7 mouse cellular contexts compared by ENCODE assay signal in the genomic region with DNA sequence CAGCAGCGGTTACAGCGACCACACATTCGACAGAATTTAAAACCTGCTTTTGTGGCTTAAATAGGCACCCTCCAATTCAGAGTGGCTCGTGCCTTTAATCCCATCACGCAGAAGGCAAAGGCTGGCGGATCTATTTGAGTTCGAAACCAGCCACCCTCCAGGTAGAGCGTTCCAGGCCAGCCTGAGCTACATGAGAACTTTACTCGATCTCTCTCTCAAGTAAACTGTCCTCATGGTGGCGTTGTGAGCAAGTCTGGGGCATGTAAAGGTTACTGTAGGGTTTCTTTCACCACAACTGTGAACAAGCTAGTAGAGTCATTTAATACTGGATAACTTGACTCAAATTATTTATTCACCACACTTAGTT. TPM values are rescaled to one million over a fixed set of nuclear protein-coding genes. Genes with fewer than 3 reads are reported as not detected.
DNase-seq lines count a peak whose midpoint lies in the region; ATAC-seq and TF ChIP-seq lines count a peak whose summit lies in the region.

No protein-coding gene starts in this region.

- H3K27me3 ChIP-seq in lung, embryonic 14.5 days (ENCODE audit: insufficient read depth, low read length), result no peaks in the 10 kb centered on the region
- no peaks in the 10 kb centered on the region for H3K27me3 ChIP-seq in splenic B cell, adult 2 months (ENCODE audit: control insufficient read depth, insufficient read depth, low read length, poor library complexity, severe bottlenecking)

- peak; percentile 70 for DNase-seq in thymus, postnatal 0 days (ENCODE audit: low spot score)
- DNase-seq in thymus, postnatal 36 days, result no peak
- peak; percentile 82 for DNase-seq in lung, embryonic 14.5 days
- peak; percentile 73 for DNase-seq in splenic B cell, adult 2 months (ENCODE audit: low read depth, low spot score)
- DNase-seq in frontal cortex, adult 2 months (ENCODE audit: extremely low spot score in 1 of 2, low spot score in 1 of 2), result no peak

- TF ChIP-seq CTCF in lung, embryonic 14.5 days (IDR thresholded peaks at IDR 0.05; ENCODE audit: low read depth), result peak; percentile 52; the same call in 1 of the 2 replicates

- H3K9ac ChIP-seq in lung, embryonic 14.5 days, result peak overlapping the region; percentile 78

- H3K4me3 ChIP-seq in brown adipose tissue, adult 24 weeks (ENCODE audit: insufficient read depth, low read depth, low read length), result peak overlapping the region; percentile 70
- H3K4me3 ChIP-seq in lung, embryonic 14.5 days (ENCODE audit: low read depth, low read length), result peak overlapping the region; percentile 82

- H3K9me3 ChIP-seq in lung, embryonic 14.5 days (ENCODE audit: low read depth, low read length), result no peaks in the 10 kb centered on the region

- peak; percentile 51 to 59 for ATAC-seq in hematopoietic stem cell, adult 5-6 weeks (replicated peaks in 1 of 2; ENCODE audit: insufficient read depth in 1 of 2, low FRiP score in 2 of 2, low TSS enrichment in 1 of 2, low read depth in 1 of 2, poor library complexity in 2 of 2, severe bottlenecking in 2 of 2)
- ATAC-seq in lung, embryonic 14.5 days (ENCODE audit: insufficient read depth), result peak; percentile 66

- H3K4me1 ChIP-seq in brown adipose tissue, adult 24 weeks (ENCODE audit: control insufficient read depth, insufficient read depth, insufficient read length, low read length), result no peaks in the 10 kb centered on the region
- peaks cover 9% of the 10 kb centered on the region; the same call in 1 of the 2 replicates for H3K4me1 ChIP-seq in lung, embryonic 14.5 days (ENCODE audit: insufficient read depth)

- H3K4me2 ChIP-seq in lung, embryonic 14.5 days, result peak overlapping the region; percentile 60

- no peak overlapping the region for H3K27ac ChIP-seq in brown adipose tissue, adult 24 weeks (replicated peaks; ENCODE audit: low read depth, low read length)
- peak overlapping the region; percentile 97 for H3K27ac ChIP-seq in lung, embryonic 14.5 days (ENCODE audit: low read depth)

- under 1% methylated on average over 10 of the region's 10 CpGs for WGBS in lung, embryonic 14.5 days

- H3K36me3 ChIP-seq in lung, embryonic 14.5 days (ENCODE audit: insufficient read depth), result peaks cover 14% of the 10 kb centered on the region
- H3K36me3 ChIP-seq in splenic B cell, adult 2 months (ENCODE audit: control insufficient read depth, insufficient read depth, low read length, poor library complexity, severe bottlenecking), result no peaks in the 10 kb centered on the region

RNA-seq across cellular contexts. Expression of a gene that starts 0.4 kb away (rescaled TPM):
- polyA plus RNA-seq in thymus, postnatal 0 days (2015; fragmentation: Nextera tagmentation; extraction: Ambion mirVana), result 7.5 and 8.4 TPM in 2 replicates
- not detected in 2 replicates for polyA plus RNA-seq in brown adipose tissue, adult 24 weeks (2012; ENCODE audit: insufficient read depth, insufficient read length, missing spikeins)
- total RNA-seq in hematopoietic stem cell, adult 5-6 weeks (2017), result 18.7 and 19.4 TPM in 2 replicates
- 11.7 and 13.3 TPM in 2 replicates for polyA plus RNA-seq in lung, embryonic 14.5 days (2014; fragmentation: Nextera tagmentation; extraction: Ambion mirVana)
- 0.30 and 0.32 TPM in 2 replicates for polyA plus RNA-seq in frontal cortex, adult 2 months (2012; rRNA removed)

RNA-seq across cellular contexts. Expression of a gene that starts 21.2 kb away (rescaled TPM):
- 0.12 TPM in 1 of 2 replicates, not detected in the other for polyA plus RNA-seq in thymus, postnatal 0 days (2015; fragmentation: Nextera tagmentation; extraction: Ambion mirVana)
- not detected in 2 replicates for polyA plus RNA-seq in brown adipose tissue, adult 24 weeks (2012; ENCODE audit: insufficient read depth, insufficient read length, missing spikeins)
- not detected in 2 replicates for total RNA-seq in hematopoietic stem cell, adult 5-6 weeks (2017)
- 2.7 and 3.1 TPM in 2 replicates for polyA plus RNA-seq in lung, embryonic 14.5 days (2014; fragmentation: Nextera tagmentation; extraction: Ambion mirVana)
- polyA plus RNA-seq in frontal cortex, adult 2 months (2012; rRNA removed), result 20.0 and 24.4 TPM in 2 replicates

RNA-seq across cellular contexts. Expression of a gene that starts 24.6 kb away (rescaled TPM):
- polyA plus RNA-seq in thymus, postnatal 0 days (2015; fragmentation: Nextera tagmentation; extraction: Ambion mirVana), result 0.84 and 0.92 TPM in 2 replicates
- polyA plus RNA-seq in brown adipose tissue, adult 24 weeks (2012; ENCODE audit: insufficient read depth, insufficient read length, missing spikeins), result not detected in 2 replicates
- 0.55 TPM in 1 of 2 replicates, not detected in the other for total RNA-seq in hematopoietic stem cell, adult 5-6 weeks (2017)
- 0.20 and 0.41 TPM in 2 replicates for polyA plus RNA-seq in lung, embryonic 14.5 days (2014; fragmentation: Nextera tagmentation; extraction: Ambion mirVana)
- polyA plus RNA-seq in frontal cortex, adult 2 months (2012; rRNA removed), result 201 and 202 TPM in 2 replicates

RNA-seq across cellular contexts. Expression of a gene that starts 40.4 kb away (rescaled TPM):
- polyA plus RNA-seq in thymus, postnatal 0 days (2015; fragmentation: Nextera tagmentation; extraction: Ambion mirVana), result not detected in 2 replicates
- not detected in 2 replicates for polyA plus RNA-seq in brown adipose tissue, adult 24 weeks (2012; ENCODE audit: insufficient read depth, insufficient read length, missing spikeins)
- not detected in 2 replicates for total RNA-seq in hematopoietic stem cell, adult 5-6 weeks (2017)
- not detected in 2 replicates for polyA plus RNA-seq in lung, embryonic 14.5 days (2014; fragmentation: Nextera tagmentation; extraction: Ambion mirVana)
- 0.06 TPM in 1 of 2 replicates, not detected in the other for polyA plus RNA-seq in frontal cortex, adult 2 months (2012; rRNA removed)

RNA-seq across cellular contexts. Expression of a gene that starts 44.3 kb away (rescaled TPM):
- 0.12 and 0.54 TPM in 2 replicates for polyA plus RNA-seq in thymus, postnatal 0 days (2015; fragmentation: Nextera tagmentation; extraction: Ambion mirVana)
- not detected in 2 replicates for polyA plus RNA-seq in brown adipose tissue, adult 24 weeks (2012; ENCODE audit: insufficient read depth, insufficient read length, missing spikeins)
- 1.5 TPM in 1 of 2 replicates, not detected in the other for total RNA-seq in hematopoietic stem cell, adult 5-6 weeks (2017)
- polyA plus RNA-seq in lung, embryonic 14.5 days (2014; fragmentation: Nextera tagmentation; extraction: Ambion mirVana), result 1.8 and 1.9 TPM in 2 replicates
- 2.1 and 2.3 TPM in 2 replicates for polyA plus RNA-seq in frontal cortex, adult 2 months (2012; rRNA removed)

Comparison
In these comparisons a context has a peak if more than half of its experiments do, and no peak if none do; other contexts are left out.
1. DNase-seq: peak in thymus, postnatal 0 days (single experiment), lung, embryonic 14.5 days (single experiment) and splenic B cell, adult 2 months (single experiment); none in thymus, postnatal 36 days (0 of 2) and frontal cortex, adult 2 months (0 of 2).
2. RNA of a gene that starts 24.6 kb away (polyA plus RNA-seq): 201 to 202 TPM in frontal cortex, adult 2 months; 0.84 to 0.92 TPM in thymus, postnatal 0 days, 0.20 to 0.41 TPM in lung, embryonic 14.5 days and not detected in brown adipose tissue, adult 24 weeks; every median in the first group is over 100 times any median in the second.